Comparison of ENCODE assay signal across 8 mouse cellular contexts in genomic region chr12:53248796-53249195, GRCm38 (mm10). TPM values are rescaled to one million over a fixed set of nuclear protein-coding genes. Genes with fewer than 3 reads are reported as not detected.
DNase-seq lines count a peak whose midpoint lies in the region; ATAC-seq and TF ChIP-seq lines count a peak whose summit lies in the region.
"Had no signal": no experiment of that assay in that cellular context is flagged by ENCODE, and none has a peak within 500 bp of the region (broad histone marks: within the 10 kb centered on the region; RNA-seq: fewer than 3 reads in every experiment).

No protein-coding gene starts in this region.

- H3K27me3 ChIP-seq in lung, embryonic 14.5 days (ENCODE audit: insufficient read depth, low read length): peaks cover 68% of the 10 kb centered on the region
- H3K27me3 ChIP-seq in heart, postnatal 0 days (ENCODE audit: control insufficient read depth, insufficient read depth, low read length): peaks cover 80% of the 10 kb centered on the region
- H3K27me3 ChIP-seq in midbrain, embryonic 11.5 days (ENCODE audit: control insufficient read depth, insufficient read depth, low read length): no peaks in the 10 kb centered on the region; the same call in 1 of the 2 replicates

- TF ChIP-seq EP300 in heart, postnatal 0 days (IDR thresholded peaks at IDR 0.05; ENCODE audit: low read depth): no peak

- peak; percentile 14 for DNase-seq in lung, embryonic 14.5 days
- DNase-seq in lung, postnatal 36 days: no peak
- peak; percentile 62 for DNase-seq in embryo, embryonic 9.5 days (ENCODE audit: extremely low spot score)
- DNase-seq in heart, postnatal 0 days (ENCODE audit: low spot score): no peak
- DNase-seq in midbrain, embryonic 11.5 days (ENCODE audit: low spot score, missing footprints): peak; percentile 96
- DNase-seq in frontal cortex, postnatal 25 days (ENCODE audit: low spot score in 2 of 2): no peak
- DNase-seq in spleen, postnatal 36 days (ENCODE audit: low spot score in 2 of 2): no peak

- H3K4me2 ChIP-seq in lung, embryonic 14.5 days: peak overlapping the region; percentile 89
- H3K4me2 ChIP-seq in heart, postnatal 0 days (ENCODE audit: low read depth, low read length): peak overlapping the region; percentile 92
- H3K4me2 ChIP-seq in midbrain, embryonic 11.5 days: peak overlapping the region; percentile 84

- TF ChIP-seq CTCF in lung, embryonic 14.5 days (IDR thresholded peaks at IDR 0.05; ENCODE audit: low read depth): no peak
- no peak for TF ChIP-seq CTCF in heart, postnatal 0 days (IDR thresholded peaks at IDR 0.05; ENCODE audit: low read depth)

- under 1% methylated on average over 15 of the region's 15 CpGs for WGBS in lung, embryonic 14.5 days
- WGBS in heart, postnatal 0 days: 3% methylated on average over 15 of the region's 15 CpGs
- WGBS in midbrain, embryonic 11.5 days: under 1% methylated on average over 15 of the region's 15 CpGs

- H3K27ac ChIP-seq in lung, embryonic 14.5 days (ENCODE audit: low read depth): no peak overlapping the region
- no peak overlapping the region for H3K27ac ChIP-seq in heart, postnatal 0 days (ENCODE audit: low read depth)
- H3K27ac ChIP-seq in midbrain, embryonic 11.5 days (ENCODE audit: low read depth, low read length): peak overlapping the region; percentile 97

- H3K4me3 ChIP-seq in lung, embryonic 14.5 days (ENCODE audit: low read depth, low read length): peak overlapping the region; percentile 46
- peak overlapping the region; percentile 58 for H3K4me3 ChIP-seq in heart, postnatal 0 days (ENCODE audit: low read depth, low read length)
- peak overlapping the region; percentile 89 for H3K4me3 ChIP-seq in midbrain, embryonic 11.5 days (ENCODE audit: low read depth, low read length)

- H3K4me1 ChIP-seq in lung, embryonic 14.5 days (ENCODE audit: insufficient read depth): 0 out of 2 replicates have a peak, but pooled peaks cover 2% of the 10 kb centered on the region
- H3K4me1 ChIP-seq in heart, postnatal 0 days (ENCODE audit: control insufficient read depth, insufficient read depth): peaks cover 13% of the 10 kb centered on the region; the same call in 1 of the 2 replicates
- H3K4me1 ChIP-seq in midbrain, embryonic 11.5 days (ENCODE audit: control insufficient read depth, insufficient read depth, low read length): peaks cover 32% of the 10 kb centered on the region

- no peak for ATAC-seq in lung, embryonic 14.5 days (ENCODE audit: insufficient read depth)
- ATAC-seq in heart, postnatal 0 days (ENCODE audit: insufficient read depth, low read depth): no peak
- ATAC-seq in midbrain, embryonic 11.5 days (ENCODE audit: low FRiP score): no peak

- H3K9ac ChIP-seq in lung, embryonic 14.5 days: no peak overlapping the region
- H3K9ac ChIP-seq in heart, postnatal 0 days (replicated peaks; ENCODE audit: low read depth, low read length): no peak overlapping the region
- H3K9ac ChIP-seq in midbrain, embryonic 11.5 days (ENCODE audit: low read length): peak overlapping the region; percentile 95

- no peaks in the 10 kb centered on the region for H3K9me3 ChIP-seq in lung, embryonic 14.5 days (ENCODE audit: low read depth, low read length)
- no peaks in the 10 kb centered on the region for H3K9me3 ChIP-seq in heart, postnatal 0 days (replicated peaks; ENCODE audit: control insufficient read depth, low read length)
- no peaks in the 10 kb centered on the region for H3K9me3 ChIP-seq in midbrain, embryonic 11.5 days (ENCODE audit: control insufficient read depth, low read length)

- no peaks in the 10 kb centered on the region for H3K36me3 ChIP-seq in lung, embryonic 14.5 days (ENCODE audit: insufficient read depth)
- no peaks in the 10 kb centered on the region for H3K36me3 ChIP-seq in heart, postnatal 0 days (replicated peaks; ENCODE audit: control insufficient read depth, insufficient read depth, low read length)
- H3K36me3 ChIP-seq in midbrain, embryonic 11.5 days (ENCODE audit: control insufficient read depth, insufficient read depth, low read length): no peaks in the 10 kb centered on the region

RNA-seq across cellular contexts. Expression of gene Npas3, which starts 0.3 kb away (rescaled TPM):
- 0.62 and 0.66 TPM in 2 replicates for polyA plus RNA-seq in lung, embryonic 14.5 days (2014; fragmentation: Nextera tagmentation; extraction: Ambion mirVana)
- 0.50 TPM in 2 replicates for total RNA-seq in heart, postnatal 0 days (2014; rRNA removed; ENCODE audit: low replicate concordance)
- 0.61 and 0.67 TPM in 2 replicates for polyA plus RNA-seq in heart, postnatal 0 days (2015; fragmentation: Nextera tagmentation; extraction: Ambion mirVana)
- 17.7 and 19.5 TPM in 2 replicates for polyA plus RNA-seq in midbrain, embryonic 11.5 days (2014; fragmentation: Nextera tagmentation; extraction: Ambion mirVana)
- total RNA-seq: common myeloid progenitor, adult 5-6 weeks had no signal

Comparison
In these comparisons a context has a peak if more than half of its experiments do, and no peak if none do; other contexts are left out.
1. DNase-seq: peak in lung, embryonic 14.5 days (single experiment), embryo, embryonic 9.5 days (single experiment) and midbrain, embryonic 11.5 days (single experiment); none in lung, postnatal 36 days (single experiment), heart, postnatal 0 days (single experiment), frontal cortex, postnatal 25 days (0 of 2) and spleen, postnatal 36 days (0 of 2).
2. RNA of gene Npas3, which starts 0.3 kb away (polyA plus RNA-seq): 17.7 to 19.5 TPM in midbrain, embryonic 11.5 days; 0.62 to 0.66 TPM in lung, embryonic 14.5 days and 0.61 to 0.67 TPM in heart, postnatal 0 days; every median in the first group is over 10 times any median in the second.
3. Peak in every context shown above with its lines, with median percentiles within 50 percentile points of each other: H3K4me2 ChIP-seq and H3K4me3 ChIP-seq.